Mouse (Mus musculus) cortical plate, adult 2 months (tissue): Measurements from ENCODE around the gene Dera.

ENCODE experiments used
- CTCF ChIP-seq: fragments of 200-500 bp; IDR thresholded peaks from 2 replicates; pipeline ENCODE4 v1.5.1; 2011; ENCODE audit warnings: mild to moderate bottlenecking, control low read depth, low read length; ENCODE audit not compliant: insufficient read depth; ENCODE audit errors: extremely low read depth
- POLR2A ChIP-seq: fragments of 200-500 bp; IDR thresholded peaks from 2 replicates; pipeline ENCODE4 v1.6.1; 2011; ENCODE audit warnings: mild to moderate bottlenecking, low read length, control low read depth; ENCODE audit not compliant: insufficient read depth; ENCODE audit errors: extremely low read depth

- peak; percentile 78 for TF ChIP-seq CTCF
- TF ChIP-seq POLR2A, result no peak
These were observed 117.8 kb downstream of the Dera start for GRCm38 (mm10) chr6:137872055-137872735.
